Mouse (Mus musculus) frontal cortex, adult 2 months (tissue): Measurements from ENCODE around the gene Btg2. TPM values are rescaled to one million over a fixed set of nuclear protein-coding genes. Genes with fewer than 3 reads are reported as not detected.

Experiments
- DNase-seq, 2 experiments: peaks; one replicate each; pipeline ENCODE4 v3.0.0; 2022; ENCODE audit warnings: low spot score in 1 of 2; ENCODE audit errors: extremely low spot score in 1 of 2
- polyA plus RNA-seq: library from polyadenylated mRNA; depleted of rRNA; stranded (reverse); fragments of >200 nt; gene quantifications from 2 replicates; pipeline ENCODE4 v1.2.3, GENCODE M21; 2012; rRNA removed

Gene Btg2
- polyA plus RNA-seq: 18.8 and 32.5 TPM in 2 replicates

- peak; percentile 91 to 96 for DNase-seq
Measured at GRCm38 (mm10) chr1:134078802-134079476, at the start of gene Btg2. Gene Btg2 (minus strand): TSS chr1:134079120.

GRCm38 (mm10) chr1:134122195-134122594 lies 43.3 kb upstream of the Btg2 start:
- DNase-seq: no peak

DNA sequence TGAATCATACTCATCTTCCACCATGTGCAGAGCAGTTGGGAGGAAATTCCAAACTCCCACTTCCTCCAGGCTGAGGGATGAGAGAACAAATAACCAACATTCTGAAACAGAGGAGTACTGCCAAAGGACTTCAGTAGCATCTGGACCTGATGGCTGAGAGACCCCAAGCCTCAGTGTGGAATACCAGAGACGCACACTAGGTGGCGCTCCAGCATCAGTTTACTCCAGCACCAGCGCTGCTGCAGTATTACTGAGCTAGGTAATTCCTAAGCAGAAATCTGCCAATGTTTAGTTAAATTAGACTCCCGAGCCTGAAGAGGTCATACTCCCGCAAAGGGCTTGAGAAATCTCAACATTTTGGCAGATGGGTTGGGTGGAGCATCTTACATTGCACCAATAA lies 41.3 kb upstream of the Btg2 start:
- DNase-seq: peak; percentile 72 to 96

- no peak for DNase-seq
Measured at GRCm38 (mm10) chr1:134117110-134117509, 38.2 kb upstream of the Btg2 start.

GRCm38 (mm10) chr1:134115424-134115823 lies 36.5 kb upstream of the Btg2 start:
- peak in 1 of 2 experiments; percentile 50 for DNase-seq

DNA sequence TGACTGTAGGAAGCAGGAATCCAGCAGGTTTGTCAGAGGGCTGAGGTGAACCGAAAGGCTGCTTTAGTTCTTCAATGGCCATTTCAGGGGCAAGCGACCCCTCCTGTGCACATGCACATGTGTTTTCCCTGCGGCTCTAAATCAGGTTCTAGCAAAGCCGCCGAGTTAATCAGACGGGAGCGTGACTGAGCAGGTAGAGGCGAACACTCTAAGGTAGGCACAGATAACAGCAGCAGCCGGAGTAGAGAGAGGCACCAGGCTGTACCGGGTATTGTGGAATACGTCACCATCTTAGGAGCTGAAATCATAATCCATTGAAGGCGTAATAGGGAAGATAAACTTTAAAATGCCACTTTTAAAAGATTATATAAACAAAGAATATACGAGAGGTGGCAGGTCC lies 35.8 kb upstream of the Btg2 start:
- no peak for DNase-seq

GRCm38 (mm10) chr1:134114018-134114417 lies 35.1 kb upstream of the Btg2 start:
- DNase-seq: no peak

DNA sequence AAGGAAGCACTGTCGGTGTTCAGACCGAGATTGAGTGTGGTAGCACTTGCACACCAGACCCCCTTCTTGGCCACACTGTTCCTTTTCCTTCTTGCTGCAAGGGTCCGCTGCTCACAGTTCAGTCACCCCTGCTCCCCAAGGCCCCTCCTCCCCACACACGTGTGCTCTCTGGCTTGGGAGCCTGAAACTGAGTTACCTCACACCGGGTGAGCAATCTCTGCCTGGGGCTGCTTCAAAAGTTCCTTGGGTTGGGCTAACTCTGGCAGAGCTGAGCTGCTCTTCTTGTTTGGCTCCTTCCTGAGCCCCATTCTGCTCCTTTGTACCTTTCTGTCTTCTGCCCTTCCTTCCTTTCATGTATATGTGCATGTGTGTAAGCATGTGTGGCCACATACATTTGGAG lies 34.6 kb upstream of the Btg2 start:
- DNase-seq: no peak

GRCm38 (mm10) chr1:134110979-134111378 lies 32.1 kb upstream of the Btg2 start, which contains the start of gene Chit1:
Gene Chit1 (plus strand): TSS chr1:134111242.
- DNase-seq: no peak

DNA sequence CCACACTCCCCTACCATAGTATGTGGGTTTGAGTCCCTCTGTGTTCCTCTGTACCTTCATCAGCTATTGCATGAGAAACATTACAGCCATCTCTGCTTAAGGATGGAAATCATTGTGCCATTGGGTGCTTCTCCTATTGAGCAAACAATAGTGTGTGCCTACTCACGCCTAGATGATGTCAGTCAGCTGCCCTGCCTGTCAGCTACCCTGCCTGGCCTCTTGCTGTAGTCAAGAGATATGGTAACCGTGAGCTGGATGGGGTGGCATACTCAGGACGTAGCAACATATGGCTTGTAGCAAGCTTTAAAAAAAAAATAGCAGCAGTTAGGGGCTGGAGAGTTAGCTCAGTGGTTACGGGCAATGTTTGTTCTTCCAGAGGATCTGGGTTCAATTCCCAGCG lies 31.5 kb upstream of the Btg2 start:
- DNase-seq: no peak

- DNase-seq: no peak
Measured at GRCm38 (mm10) chr1:134110015-134110414, 31.1 kb upstream of the Btg2 start.

GRCm38 (mm10) chr1:134107777-134108176 lies 28.9 kb upstream of the Btg2 start:
- no peak for DNase-seq

DNA sequence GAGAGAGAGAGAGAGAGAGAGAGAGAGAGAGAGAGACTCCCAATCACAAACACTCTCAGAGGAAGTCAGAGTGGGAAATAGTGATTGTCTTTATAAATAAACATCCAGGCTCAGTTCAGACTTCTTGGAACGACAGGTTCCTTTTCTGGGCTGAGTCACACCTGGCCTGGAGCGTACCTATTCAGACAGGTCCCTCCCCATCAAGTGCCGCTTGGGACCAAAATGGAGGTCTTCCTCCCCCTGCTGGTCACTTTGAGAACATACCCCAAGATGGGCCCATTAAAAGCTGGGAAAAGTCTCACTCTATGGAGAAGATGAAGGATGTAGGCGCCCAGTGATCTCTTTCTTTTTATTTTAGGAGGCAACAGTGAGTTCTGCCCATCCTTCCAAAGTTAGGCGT lies 27.8 kb upstream of the Btg2 start:
- DNase-seq: peak in 1 of 2 experiments; percentile 87

DNA sequence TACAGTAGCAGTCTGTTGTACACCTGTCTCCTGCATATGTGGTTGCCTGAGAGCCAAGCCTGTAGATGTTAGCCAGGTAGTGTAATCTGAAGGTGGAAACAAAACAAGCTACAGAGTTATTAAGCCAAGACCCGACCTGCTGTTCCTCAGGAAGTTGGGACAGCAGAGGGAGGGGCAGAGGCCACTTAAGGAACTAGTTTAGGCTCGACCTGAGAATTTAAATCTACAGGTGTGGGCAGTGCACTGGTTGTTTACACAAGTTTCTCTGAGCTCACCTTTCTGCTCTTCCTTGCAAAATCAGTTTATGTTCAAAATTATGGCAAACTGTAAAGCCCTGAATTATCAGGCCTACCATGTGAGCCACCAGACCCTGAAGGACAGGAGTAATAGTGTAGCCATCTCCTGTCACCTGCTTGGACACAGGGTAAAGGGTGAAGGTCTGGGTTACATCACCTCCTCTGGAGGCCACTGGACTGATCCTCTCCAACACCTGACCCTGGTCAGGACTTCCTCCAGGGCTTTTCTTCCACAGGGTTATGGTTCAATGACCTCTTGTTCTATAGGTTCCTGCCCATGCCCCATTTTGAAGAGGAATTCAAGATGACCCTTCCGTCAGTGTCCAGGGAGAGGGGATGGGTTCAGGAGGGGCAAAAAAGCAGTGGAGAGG lies 27.0 kb upstream of the Btg2 start:
- no peak for DNase-seq

DNA sequence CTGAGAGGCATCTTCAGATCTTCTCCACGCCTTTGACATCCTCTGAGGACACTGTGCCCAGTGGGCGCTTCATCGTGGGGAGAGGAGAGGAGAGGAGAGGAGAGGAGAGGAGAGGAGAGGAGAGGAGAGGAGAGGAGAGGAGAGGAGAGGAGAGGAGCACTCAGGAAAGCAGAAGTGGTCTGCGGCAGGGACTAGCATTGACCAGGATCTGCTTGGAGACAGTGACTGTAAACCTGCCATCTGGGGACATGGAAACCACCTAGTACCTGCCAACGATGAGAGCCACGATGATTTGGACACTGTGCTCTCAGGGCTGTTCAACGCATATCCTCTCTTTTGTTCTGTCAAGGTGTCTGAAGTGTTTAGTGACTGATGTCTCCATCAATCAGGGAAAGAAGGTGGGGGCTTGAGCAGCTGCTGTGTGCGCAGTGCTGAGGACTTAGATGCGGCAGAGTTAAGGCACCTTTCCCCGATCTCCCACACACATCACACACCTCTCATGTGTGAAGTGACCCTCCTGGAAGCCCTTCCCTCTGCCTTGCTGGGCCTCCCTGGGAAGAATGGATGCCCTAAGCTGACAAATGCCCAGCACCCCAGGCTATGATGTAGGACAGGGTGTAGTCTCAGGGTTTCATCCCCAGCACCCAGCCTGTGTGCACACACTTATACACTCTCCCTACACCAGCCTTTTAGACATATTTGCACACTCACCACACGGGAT lies 26.3 kb upstream of the Btg2 start:
- DNase-seq: no peak

- no peak for DNase-seq
Measured at GRCm38 (mm10) chr1:134103861-134104260, 24.9 kb upstream of the Btg2 start.

GRCm38 (mm10) chr1:134101593-134101992 lies 22.7 kb upstream of the Btg2 start:
- no peak for DNase-seq

DNA sequence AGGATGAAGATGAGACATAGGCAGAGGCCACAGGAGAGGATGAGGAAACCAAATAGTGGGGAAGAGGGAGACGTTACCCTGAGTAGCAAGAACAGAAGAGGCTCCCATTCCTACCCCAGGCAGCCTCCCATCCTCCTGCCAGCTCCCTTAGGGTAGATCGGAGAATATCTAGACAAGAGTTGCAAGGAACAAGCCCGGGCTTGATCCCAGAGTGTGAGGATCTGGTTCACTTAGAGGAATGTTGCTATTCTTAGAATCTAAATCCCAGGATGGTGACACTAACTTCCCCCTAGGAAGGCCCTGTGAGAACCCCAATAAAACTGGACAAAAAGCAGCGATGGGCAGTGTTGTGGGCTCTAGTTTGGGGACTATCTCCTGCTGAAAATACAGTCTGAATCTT lies 22.0 kb upstream of the Btg2 start:
- DNase-seq: no peak

DNA sequence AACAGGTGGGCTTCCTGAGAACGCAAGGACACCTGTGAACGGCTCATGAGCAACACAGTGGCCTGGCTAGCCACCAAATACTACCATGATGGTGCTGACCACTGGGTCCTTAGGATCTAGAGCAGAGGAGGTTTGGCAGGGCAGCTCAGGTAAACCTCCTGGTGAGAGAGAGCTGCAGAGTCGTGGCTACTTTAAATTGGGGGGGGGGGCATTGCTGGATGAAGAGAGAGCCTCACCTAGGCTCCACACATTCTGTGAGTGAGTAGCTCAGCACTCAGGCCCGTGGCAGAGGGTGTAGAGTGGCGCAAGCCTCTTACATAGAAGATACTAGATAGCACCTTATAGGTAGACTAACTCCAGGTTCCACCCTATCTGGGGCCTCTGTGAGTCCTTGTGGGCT lies 21.5 kb upstream of the Btg2 start:
- no peak for DNase-seq

- DNase-seq: no peak
Measured at GRCm38 (mm10) chr1:134099516-134100235, 20.8 kb upstream of the Btg2 start.
